Mouse (Mus musculus) bone marrow, adult 2 months (tissue): Measurements from ENCODE around the gene Spg21. TPM values are rescaled to one million over a fixed set of nuclear protein-coding genes. Genes with fewer than 3 reads are reported as not detected.

ENCODE experiments used
- H3K27ac ChIP-seq: fragments of 200-500 bp; 2 replicates; pipeline ENCODE4 v1.5.1; 2012; ENCODE audit warnings: low read depth, mild to moderate bottlenecking, control low read depth, inconsistent platforms, low read length; ENCODE audit not compliant: control insufficient read depth, poor library complexity, insufficient read depth
- H3K4me1 ChIP-seq: fragments of 200-500 bp; 2 replicates; pipeline ENCODE4 v1.6.1; 2011; ENCODE audit warnings: low read length; ENCODE audit not compliant: control insufficient read depth, insufficient read depth
- H3K4me3 ChIP-seq: fragments of 200-500 bp; replicated peaks from 2 replicates; pipeline ENCODE3; 2011; ENCODE audit warnings: mild to moderate bottlenecking, low read depth, low read length, control low read depth; ENCODE audit not compliant: control insufficient read depth
- CTCF ChIP-seq: fragments of 200-500 bp; IDR thresholded peaks from 2 replicates; pipeline ENCODE4 v1.5.1; 2011; ENCODE audit warnings: low read length, control low read depth; ENCODE audit not compliant: control insufficient read depth, insufficient read depth
- POLR2A ChIP-seq: fragments of 200-500 bp; IDR thresholded peaks from 2 replicates; pipeline ENCODE4 v1.6.1; 2011; ENCODE audit warnings: low read depth, mild to moderate bottlenecking, control low read depth, low read length, borderline replicate concordance; ENCODE audit not compliant: control insufficient read depth
- WGBS: fragments of 180-500 bp; shearing (Covaris S2); methylation state at CpG from one replicate; pipeline ENCODE4 v1.1.7; 2018; 5-methylcytosine and 5-hydroxymethylcytosine counted together
- polyA plus RNA-seq: library from polyadenylated mRNA; stranded (reverse); fragments of >200 nt; gene quantifications from 2 replicates; pipeline ENCODE4 v1.2.4, GENCODE M21; 2011; ENCODE audit warnings: low replicate concordance; ENCODE audit not compliant: missing spikeins, insufficient read depth, insufficient read length

Gene Spg21
- polyA plus RNA-seq, 1 experiment = 16.5 TPM

DNA sequence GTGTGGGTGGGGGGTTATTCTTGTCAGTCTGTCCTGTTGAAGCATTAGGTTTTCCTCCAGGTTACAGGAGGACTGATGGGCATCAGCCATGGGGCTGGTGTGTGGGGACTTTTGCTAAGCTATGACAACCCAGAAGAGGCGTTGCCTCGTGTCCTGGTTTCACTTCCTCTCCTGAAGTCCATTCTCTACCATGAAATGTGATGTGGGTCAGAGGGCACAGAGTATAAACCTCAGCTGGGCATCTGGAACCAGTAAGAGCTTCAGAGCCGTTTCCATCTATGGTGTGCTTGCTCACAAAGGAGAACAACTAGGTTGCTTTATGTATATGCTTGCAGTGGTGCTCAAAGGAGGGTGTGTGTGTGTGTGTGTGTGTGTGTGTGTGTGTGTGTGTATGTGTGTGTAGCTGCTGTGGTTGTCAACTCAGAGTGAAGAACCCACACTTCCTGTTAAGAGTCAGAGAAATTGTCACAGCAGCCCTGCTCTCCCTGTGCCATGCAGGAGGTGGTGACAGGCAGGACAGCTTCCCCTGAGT is 74.5 kb downstream of the Spg21 start:
- 2% methylated on average over 3 of the region's 3 CpGs for WGBS
- Histone ChIP-seq H3K27ac (peak overlapping the region; percentile 92), H3K4me1 (peaks cover 14% of the 10 kb centered on the region), H3K4me3 (no peak overlapping the region)
- TF ChIP-seq CTCF = no peak
- TF ChIP-seq POLR2A = no peak

- WGBS = 31% methylated on average over 11 of the region's 11 CpGs
- Histone ChIP-seq H3K4me3 (no peak overlapping the region), H3K27ac (peak overlapping the region; percentile 92), H3K4me1 (peaks cover 15% of the 10 kb centered on the region)
- no peak for TF ChIP-seq POLR2A
- TF ChIP-seq CTCF = no peak
Measured at GRCm38 (mm10) chr9:65535789-65536469, 75.2 kb downstream of the Spg21 start.

DNA sequence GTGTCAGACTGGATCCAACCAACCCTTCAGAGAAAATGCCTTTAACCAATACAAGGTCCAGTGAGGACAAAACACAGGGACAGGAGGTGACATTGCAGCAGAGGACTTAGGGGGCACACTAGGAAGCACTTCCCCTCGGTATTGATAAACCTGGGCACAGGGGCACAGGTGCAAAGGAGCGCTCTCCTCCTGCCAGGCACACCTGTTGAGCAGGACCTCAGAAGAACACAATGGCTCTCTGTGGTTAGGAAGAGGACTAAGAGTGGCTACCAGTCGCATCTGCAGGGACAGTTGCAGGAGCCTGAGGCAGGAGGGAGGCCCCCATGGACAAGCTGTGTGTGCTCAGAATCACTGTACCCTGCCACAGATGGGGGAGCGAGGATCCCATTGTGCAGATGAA is 75.7 kb downstream of the Spg21 start:
- WGBS = 55% methylated on average over 4 of the region's 4 CpGs
- H3K27ac ChIP-seq = peak overlapping the region; percentile 92
- TF ChIP-seq CTCF (no peak), POLR2A (no peak)
- no peak overlapping the region for H3K4me3 ChIP-seq
- H3K4me1 ChIP-seq = peaks cover 15% of the 10 kb centered on the region

Other genes starting within 250 kb of the Spg21 start
- 0.40 TPM in 1 of 2 replicates, not detected in the other for gene Cilp, start 195.8 kb upstream of the Spg21 start, polyA plus RNA-seq
- gene Clpx, start 166.7 kb upstream of the Spg21 start, polyA plus RNA-seq = 7.3 and 19.9 TPM in 2 replicates
- gene Pdcd7, start 114.8 kb upstream of the Spg21 start, polyA plus RNA-seq = 7.3 and 16.3 TPM in 2 replicates
- 1.1 and 1.7 TPM in 2 replicates for gene Ubap1l, start 99.9 kb upstream of the Spg21 start, polyA plus RNA-seq
- not detected in 2 replicates for gene Kbtbd13, start 69.3 kb upstream of the Spg21 start, polyA plus RNA-seq
- gene Rasl12, start 62.4 kb upstream of the Spg21 start, polyA plus RNA-seq = 0.40 TPM in 1 of 2 replicates, not detected in the other
- gene Slc51b, start 38.0 kb upstream of the Spg21 start, polyA plus RNA-seq = not detected in 2 replicates
- 7.7 and 18.7 TPM in 2 replicates for gene Mtfmt, start 25.2 kb upstream of the Spg21 start, polyA plus RNA-seq
- 1.2 TPM in 1 of 2 replicates, not detected in the other for gene Ankdd1a, start 59.2 kb downstream of the Spg21 start, polyA plus RNA-seq
- 25.7 and 55.0 TPM in 2 replicates for gene Plekho2, start 119.1 kb downstream of the Spg21 start, polyA plus RNA-seq
- 16.5 and 29.8 TPM in 2 replicates for gene Pif1, start 126.2 kb downstream of the Spg21 start, polyA plus RNA-seq
- gene Rbpms2, start 168.7 kb downstream of the Spg21 start, polyA plus RNA-seq = 32.3 and 68.4 TPM in 2 replicates
- 22.1 and 34.0 TPM in 2 replicates for gene Oaz2, start 207.1 kb downstream of the Spg21 start, polyA plus RNA-seq